Mouse (Mus musculus) adrenal gland, postnatal 10 days (tissue): ENCODE measurements at regions not wholly inside any gene's neighbourhood (a gene's known extent, or its start where the extent isn't known, plus 50 kb on each side); places are given as distances from the start of the nearest gene placed in this dataset.
"Not testable (repeated sequence)": the region's sequence is repeated elsewhere in the genome, so short reads cannot be mapped to it uniquely, and the experiment has no call there.

Source experiments
- DNase-seq: peaks from one replicate; pipeline ENCODE4 v3.0.0; 2021; ENCODE audit warnings: mixed read lengths

DNA sequence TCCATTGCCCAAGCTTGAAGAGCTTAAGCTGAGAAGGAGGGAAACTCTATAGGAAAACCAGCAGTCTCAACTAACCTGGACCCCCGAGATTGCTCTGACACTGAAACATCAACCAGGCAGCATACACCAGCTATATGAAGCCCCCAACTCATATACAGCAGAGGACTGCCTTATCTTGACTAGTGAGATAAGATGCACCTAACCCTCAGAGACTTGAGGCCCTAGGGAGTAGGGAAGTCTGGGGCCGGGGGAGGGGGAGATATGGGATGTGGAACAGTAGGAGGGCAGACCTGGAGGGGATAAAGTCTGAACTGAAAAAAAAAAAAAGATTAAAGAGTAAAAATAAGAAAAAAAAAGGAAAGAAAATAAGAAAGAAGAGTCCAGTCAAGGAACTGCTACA lies 540.5 kb upstream of the Pkdcc start:
- no peak for DNase-seq

- DNase-seq: not testable (repeated sequence)
Measured at GRCm38 (mm10) chr17:82666557-82666956, 548.5 kb upstream of the Pkdcc start.

GRCm38 (mm10) chr17:82664352-82664751 lies 550.7 kb upstream of the Pkdcc start:
- no peak for DNase-seq

DNA sequence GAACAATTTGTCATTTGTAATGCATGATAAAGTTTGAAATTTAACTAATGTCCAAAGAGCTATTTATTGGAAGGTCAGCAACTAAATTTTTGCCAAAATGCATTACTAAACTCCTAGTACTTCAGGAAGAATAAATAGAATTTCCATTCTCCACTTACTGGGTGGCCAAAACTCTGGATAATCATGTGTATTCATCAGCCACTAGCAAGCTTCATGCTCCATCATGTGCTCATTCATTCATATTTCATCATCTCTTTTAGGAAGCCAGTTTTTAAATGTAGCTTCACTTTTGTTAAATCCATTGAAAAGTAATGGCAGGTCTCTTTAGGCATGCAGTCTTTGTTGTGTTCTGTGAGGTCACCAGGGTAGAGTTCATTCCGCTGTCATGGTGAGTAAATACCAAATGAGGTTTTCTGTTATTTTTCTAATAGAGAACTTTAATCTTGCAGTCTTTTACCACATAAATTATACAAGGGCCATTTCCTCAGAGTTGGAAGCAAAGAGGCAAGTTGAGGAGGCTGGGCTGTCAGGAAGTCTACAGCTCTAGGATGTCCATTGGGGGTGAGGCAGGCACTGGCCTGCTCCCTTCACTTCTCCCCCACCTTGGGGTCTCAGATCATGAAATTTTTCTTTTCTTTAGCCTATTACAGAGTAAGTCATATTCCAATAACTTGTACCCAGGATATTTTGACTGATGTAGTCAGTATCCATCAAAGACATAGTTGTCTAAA lies 578.5 kb upstream of the Pkdcc start:
- DNase-seq: no peak

DNA sequence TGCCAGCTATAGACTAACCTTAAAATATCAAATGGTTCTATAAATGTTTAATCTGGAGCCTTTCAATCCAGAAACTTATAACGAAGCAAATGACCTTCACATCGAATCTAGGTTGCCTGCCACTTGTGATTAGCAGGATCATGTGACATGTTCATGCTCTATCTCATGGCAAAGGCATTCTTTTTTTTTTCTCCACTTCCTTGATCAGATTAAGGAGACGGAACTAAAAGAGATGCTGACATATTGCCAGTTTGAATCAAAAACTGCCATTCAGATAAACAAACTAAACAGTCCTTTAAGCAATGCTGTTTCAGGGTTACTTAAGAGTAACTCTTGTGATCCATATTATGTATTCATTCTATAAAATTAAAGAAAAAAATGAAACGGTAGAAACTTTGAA lies 579.2 kb upstream of the Pkdcc start:
- DNase-seq: no peak

GRCm38 (mm10) chr17:82606642-82607175 lies 608.4 kb upstream of the Pkdcc start:
- peak; percentile 18 for DNase-seq

DNA sequence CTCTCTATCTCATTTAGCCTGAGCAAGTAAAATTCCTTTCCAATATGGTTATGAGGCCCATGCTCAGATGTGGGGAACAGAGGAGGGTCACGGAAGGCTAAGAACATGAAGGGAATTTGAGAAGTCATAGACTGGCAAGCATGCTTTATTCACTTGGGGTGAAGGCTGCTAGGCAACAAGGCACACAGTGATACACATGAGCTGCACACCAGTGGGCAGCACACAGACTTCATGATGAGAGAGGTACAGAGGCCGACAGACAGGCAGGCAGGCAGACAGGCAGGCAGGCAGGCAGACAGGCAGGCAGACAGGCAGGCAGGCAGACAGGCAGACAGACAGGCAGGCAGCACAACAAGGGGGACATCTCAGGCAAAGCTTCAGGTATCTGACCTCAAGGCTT lies 631.3 kb upstream of the Pkdcc start:
- DNase-seq: no peak

- DNase-seq: peak; percentile 19
Measured at GRCm38 (mm10) chr17:82533521-82533920, 681.6 kb upstream of the Pkdcc start.

- no peak for DNase-seq
Measured at GRCm38 (mm10) chr17:82518129-82518528, 697.0 kb upstream of the Pkdcc start.

DNA sequence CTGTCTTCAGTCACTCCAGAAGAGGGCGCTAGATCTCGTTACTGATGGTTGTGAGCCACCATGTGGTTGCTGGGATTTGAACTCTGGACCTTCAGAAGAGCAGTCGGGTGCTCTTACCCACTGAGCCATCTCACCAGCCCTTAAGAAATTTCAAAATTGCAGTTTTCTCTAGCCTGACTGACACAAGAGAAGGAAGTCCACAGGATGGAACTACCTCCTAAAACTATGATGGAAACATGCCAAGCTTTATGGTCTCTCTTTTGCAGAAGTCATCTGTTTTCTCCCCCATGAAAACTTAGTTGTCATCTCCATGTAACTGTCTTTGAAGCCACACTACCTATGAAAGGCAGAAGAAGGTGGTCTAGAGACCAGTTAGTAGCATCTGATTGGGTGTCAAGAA lies 698.2 kb upstream of the Pkdcc start:
- DNase-seq: no peak

GRCm38 (mm10) chr17:82513816-82514215 lies 701.3 kb upstream of the Pkdcc start:
- DNase-seq: no peak

DNA sequence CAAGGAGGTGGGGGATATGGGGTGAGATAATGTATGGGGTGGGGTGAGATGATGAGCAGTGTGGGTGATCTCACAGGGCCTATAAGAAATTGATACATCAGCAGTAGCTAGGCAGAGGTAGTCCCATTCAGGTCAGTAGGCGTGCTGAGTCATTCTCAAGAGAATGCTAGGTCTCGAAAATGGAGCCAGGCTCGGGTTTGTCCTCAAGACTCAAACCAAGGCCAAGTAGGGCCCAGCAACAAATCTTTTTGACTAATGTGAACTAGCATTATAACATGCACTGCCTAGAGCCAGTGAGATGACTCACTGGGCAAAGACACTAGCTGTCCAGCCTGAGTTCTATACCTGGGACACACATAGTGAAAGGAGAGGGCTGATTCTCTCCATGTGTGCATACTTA lies 710.8 kb upstream of the Pkdcc start:
- DNase-seq: peak; percentile 11

GRCm38 (mm10) chr17:82485544-82485943 lies 729.5 kb upstream of the Pkdcc start:
- DNase-seq: no peak

GRCm38 (mm10) chr17:82484609-82485008 lies 730.5 kb upstream of the Pkdcc start:
- DNase-seq: no peak

DNA sequence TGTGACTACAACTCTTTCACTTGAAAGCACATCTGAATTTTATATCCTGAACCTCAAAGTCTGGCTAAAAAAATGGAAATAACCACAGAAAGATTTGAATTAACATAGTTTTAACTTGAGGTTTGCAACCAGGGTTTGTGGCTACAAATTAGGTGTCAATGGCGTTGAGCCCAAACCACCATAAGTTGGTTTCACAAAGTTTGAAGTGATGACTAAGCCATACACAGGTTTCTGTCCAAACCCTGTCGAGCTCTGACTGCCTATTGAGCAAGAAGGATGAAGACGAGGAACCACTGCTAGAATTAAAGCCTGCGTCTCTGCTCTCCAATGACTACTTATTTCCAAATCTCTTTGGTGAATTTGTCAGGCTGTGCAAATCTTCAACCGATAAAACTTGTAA lies 719.8 kb upstream of the Slc8a1 start:
- DNase-seq: no peak

GRCm38 (mm10) chr17:82453847-82454246 lies 715.7 kb upstream of the Slc8a1 start:
- peak; percentile 4 for DNase-seq

- no peak for DNase-seq
Measured at GRCm38 (mm10) chr17:82439105-82439504, 700.9 kb upstream of the Slc8a1 start.

DNA sequence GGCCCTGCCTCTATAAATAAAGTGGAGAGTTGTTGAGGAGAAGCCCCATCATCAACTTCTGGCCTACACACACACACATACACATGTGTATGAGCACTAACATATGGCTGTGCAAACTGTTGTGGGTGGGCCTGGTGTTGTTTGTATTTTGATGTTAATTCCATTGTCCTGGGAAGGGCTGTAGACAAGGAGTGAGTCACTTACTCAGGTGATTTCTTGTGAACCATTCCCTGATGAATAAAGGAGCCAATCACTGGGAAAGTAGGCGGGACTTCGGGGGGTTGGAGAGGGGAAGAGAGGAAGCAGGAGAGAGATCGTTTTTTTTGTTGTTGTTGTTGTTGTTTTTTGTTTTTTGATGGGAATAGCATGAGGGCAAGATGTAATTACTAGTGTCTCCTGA lies 699.0 kb upstream of the Slc8a1 start:
- no peak for DNase-seq

- no peak for DNase-seq
Measured at GRCm38 (mm10) chr17:82432678-82433077, 694.5 kb upstream of the Slc8a1 start.

DNA sequence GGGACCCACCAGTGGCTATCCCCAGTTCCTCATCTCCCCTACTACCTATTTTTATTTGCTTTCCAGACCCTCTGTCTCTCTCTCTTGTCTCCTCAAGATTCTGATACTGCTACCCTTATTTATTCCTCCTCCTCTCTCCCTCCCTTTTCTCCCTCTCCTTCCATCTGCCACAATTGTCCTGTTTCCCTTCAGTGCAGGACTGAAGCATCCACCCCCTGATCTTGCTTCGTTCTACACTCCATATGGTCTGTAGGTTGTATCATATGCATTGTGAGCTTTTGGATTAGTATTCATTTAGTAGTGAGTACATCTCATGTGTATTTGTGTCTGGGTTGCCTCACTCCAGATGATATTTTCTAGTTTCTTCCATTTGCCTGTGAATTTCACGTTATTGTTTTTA lies 670.1 kb upstream of the Slc8a1 start:
- no peak for DNase-seq

GRCm38 (mm10) chr17:82399328-82399727 lies 661.2 kb upstream of the Slc8a1 start:
- DNase-seq: no peak

DNA sequence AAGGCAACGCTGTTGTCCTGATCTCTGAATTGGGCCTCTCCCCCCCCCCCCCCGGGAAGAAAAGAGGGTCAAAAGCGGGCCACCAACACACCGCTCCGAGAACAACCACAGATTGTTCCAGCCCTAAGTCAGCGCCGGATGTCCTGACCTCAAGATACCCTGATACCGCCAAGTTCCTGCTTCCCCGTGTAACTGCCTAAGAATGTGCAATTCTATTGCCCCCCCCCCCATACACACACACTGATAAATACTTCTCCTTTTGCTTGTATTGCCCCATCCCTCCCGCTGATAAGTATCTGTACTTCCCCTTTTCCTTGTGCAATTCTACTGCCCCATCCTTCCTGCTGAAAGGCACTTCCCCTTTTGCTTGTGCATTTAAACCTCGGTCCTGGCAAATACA lies 641.2 kb upstream of the Slc8a1 start:
- DNase-seq: not testable (repeated sequence)

- DNase-seq: no peak
Measured at GRCm38 (mm10) chr17:82378248-82378820, 640.2 kb upstream of the Slc8a1 start.

DNA sequence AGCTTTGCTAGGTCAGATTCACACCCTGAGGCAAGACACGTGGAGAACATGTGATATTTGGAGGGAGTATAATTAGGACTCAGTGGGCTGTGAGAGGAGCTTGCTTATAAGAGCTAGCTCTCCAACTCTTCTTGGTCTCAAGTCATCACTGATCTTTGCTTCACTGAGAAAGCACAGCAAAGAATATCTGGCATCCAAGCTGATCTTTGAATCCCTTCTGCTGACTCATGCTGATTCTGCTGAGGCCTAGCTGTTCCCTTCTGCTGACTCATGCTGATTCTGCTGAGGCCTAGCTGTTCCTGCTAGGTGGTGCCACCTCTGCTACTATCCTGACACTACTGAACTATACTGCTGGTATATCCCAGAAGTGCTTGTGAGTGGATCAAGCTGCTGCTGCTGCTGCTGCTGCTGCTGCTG lies 639.0 kb upstream of the Slc8a1 start:
- DNase-seq: peak; percentile 3
